8 mouse cellular contexts compared by ENCODE assay signal in the genomic region with DNA sequence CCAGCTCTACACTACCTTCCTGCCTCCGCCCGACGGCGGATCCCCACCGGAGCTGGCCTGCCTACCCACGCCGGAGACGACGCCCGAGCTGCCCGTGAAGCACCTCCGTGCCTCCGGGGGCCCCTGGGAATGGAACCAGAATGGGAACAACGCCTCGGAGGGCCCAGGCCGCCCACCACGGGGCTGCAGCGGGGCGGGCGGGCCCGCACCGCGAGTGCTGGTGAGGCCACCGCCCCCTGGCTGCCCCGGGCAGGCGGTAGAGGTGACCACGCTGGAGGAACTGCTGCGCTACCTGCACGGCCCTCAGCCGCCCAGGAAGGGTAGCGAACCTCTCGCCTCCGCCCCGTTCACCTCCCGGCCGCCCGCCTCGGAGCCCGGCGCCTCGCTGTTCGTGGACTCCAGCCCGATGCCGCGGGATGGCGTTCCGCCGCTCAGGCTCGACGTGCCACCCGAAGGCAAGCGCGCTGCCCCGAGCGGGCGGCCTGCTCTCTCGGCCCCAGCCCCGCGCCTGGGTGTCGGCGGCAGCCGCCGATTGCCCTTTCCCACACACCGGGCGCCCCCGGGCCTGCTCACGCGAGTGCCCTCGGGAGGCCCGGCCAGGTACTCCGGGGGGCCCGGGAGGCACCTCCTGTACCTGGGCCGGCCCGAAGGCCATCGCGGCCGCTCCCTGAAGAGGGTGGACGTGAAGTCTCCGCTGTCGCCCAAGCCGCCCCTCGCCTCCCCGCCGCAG. TPM values are rescaled to one million over a fixed set of nuclear protein-coding genes. Genes with fewer than 3 reads are reported as not detected.
DNase-seq lines count a peak whose midpoint lies in the region; ATAC-seq lines count a peak whose summit lies in the region.

No protein-coding gene starts in this region.

- DNase-seq in hindbrain, embryonic 10.5 days (ENCODE audit: low spot score) = peak; percentile 43
- DNase-seq in embryonic facial prominence, embryonic 10.5 days (ENCODE audit: low spot score) = peak; percentile 46
- no peak for DNase-seq in c-Kit-positive CD71-positive TER-119-positive erythroid progenitor cells, embryonic 14.5 days (ENCODE audit: low spot score)
- DNase-seq in gastrocnemius, postnatal 36 days = no peak

- intact Hi-C loops in gastrocnemius, postnatal 36 days (cut with DNase I) = loop anchor here (5.0 kb wide), 1 partner anchor 35 kb away; no protein-coding TSS in a partner anchor

- H3K9me3 ChIP-seq in hindbrain, embryonic 10.5 days = no peaks in the 10 kb centered on the region
- H3K9me3 ChIP-seq in hindbrain, embryonic 16.5 days (ENCODE audit: control insufficient read depth, low read length) = no peaks in the 10 kb centered on the region
- H3K9me3 ChIP-seq in embryonic facial prominence, embryonic 10.5 days = no peaks in the 10 kb centered on the region
- H3K9me3 ChIP-seq in hindbrain, embryonic 12.5 days (replicated peaks) = no peaks in the 10 kb centered on the region
- no peaks in the 10 kb centered on the region for H3K9me3 ChIP-seq in midbrain, embryonic 13.5 days

- H3K9ac ChIP-seq in hindbrain, embryonic 16.5 days (ENCODE audit: low read depth, low read length) = no peak overlapping the region; the same call in 1 of the 2 replicates
- peak overlapping the region; percentile 45 for H3K9ac ChIP-seq in hindbrain, embryonic 12.5 days
- peak overlapping the region; percentile 28; the same call in 1 of the 2 replicates for H3K9ac ChIP-seq in midbrain, embryonic 13.5 days (replicated peaks)

- peaks cover 21% of the 10 kb centered on the region for H3K4me1 ChIP-seq in hindbrain, embryonic 10.5 days (replicated peaks)
- H3K4me1 ChIP-seq in hindbrain, embryonic 16.5 days (ENCODE audit: control insufficient read depth, insufficient read depth, low read depth, low read length) = peaks cover 8% of the 10 kb centered on the region; the same call in 1 of the 2 replicates
- H3K4me1 ChIP-seq in embryonic facial prominence, embryonic 10.5 days = peaks cover 26% of the 10 kb centered on the region
- peaks cover 18% of the 10 kb centered on the region for H3K4me1 ChIP-seq in hindbrain, embryonic 12.5 days
- H3K4me1 ChIP-seq in midbrain, embryonic 13.5 days (replicated peaks) = peaks cover 21% of the 10 kb centered on the region

- H3K4me3 ChIP-seq in hindbrain, embryonic 10.5 days = peak overlapping the region; percentile 45
- no peak overlapping the region for H3K4me3 ChIP-seq in hindbrain, embryonic 16.5 days (ENCODE audit: low read length)
- H3K4me3 ChIP-seq in embryonic facial prominence, embryonic 10.5 days = peak overlapping the region; percentile 51
- peak overlapping the region; percentile 20 for H3K4me3 ChIP-seq in hindbrain, embryonic 12.5 days
- H3K4me3 ChIP-seq in midbrain, embryonic 13.5 days (replicated peaks) = peak overlapping the region; percentile 5; the same call in 1 of the 2 replicates

- H3K36me3 ChIP-seq in hindbrain, embryonic 10.5 days = peaks cover 60% of the 10 kb centered on the region
- peaks cover 50% of the 10 kb centered on the region for H3K36me3 ChIP-seq in hindbrain, embryonic 16.5 days (ENCODE audit: control insufficient read depth, insufficient read depth, low read length)
- H3K36me3 ChIP-seq in embryonic facial prominence, embryonic 10.5 days (replicated peaks) = peaks cover 55% of the 10 kb centered on the region
- H3K36me3 ChIP-seq in hindbrain, embryonic 12.5 days = peaks cover 64% of the 10 kb centered on the region
- H3K36me3 ChIP-seq in midbrain, embryonic 13.5 days = peaks cover 60% of the 10 kb centered on the region

- ATAC-seq in hindbrain, embryonic 16.5 days = no peak
- ATAC-seq in hindbrain, embryonic 12.5 days (ENCODE audit: low FRiP score) = peak; percentile 23
- peak; percentile 17 for ATAC-seq in midbrain, embryonic 13.5 days
- ATAC-seq in megakaryocyte-erythroid progenitor cell, adult 5-6 weeks (replicated peaks; ENCODE audit: low FRiP score, low TSS enrichment, poor library complexity, severe bottlenecking) = no peak

- H3K27ac ChIP-seq in hindbrain, embryonic 10.5 days = no peak overlapping the region
- H3K27ac ChIP-seq in hindbrain, embryonic 16.5 days (ENCODE audit: low read depth, low read length) = no peak overlapping the region
- no peak overlapping the region for H3K27ac ChIP-seq in embryonic facial prominence, embryonic 10.5 days (replicated peaks)
- no peak overlapping the region for H3K27ac ChIP-seq in hindbrain, embryonic 12.5 days
- no peak overlapping the region for H3K27ac ChIP-seq in midbrain, embryonic 13.5 days

- 12% methylated on average over 84 of the region's 84 CpGs for WGBS in hindbrain, embryonic 10.5 days
- 20% methylated on average over 71 of the region's 84 CpGs for WGBS in hindbrain, embryonic 16.5 days
- 11% methylated on average over 84 of the region's 84 CpGs for WGBS in embryonic facial prominence, embryonic 10.5 days
- 18% methylated on average over 83 of the region's 84 CpGs for WGBS in hindbrain, embryonic 12.5 days
- 14% methylated on average over 78 of the region's 84 CpGs for WGBS in midbrain, embryonic 13.5 days

- peaks cover 72% of the 10 kb centered on the region for H3K27me3 ChIP-seq in hindbrain, embryonic 10.5 days (ENCODE audit: insufficient read depth, poor library complexity, severe bottlenecking)
- peaks cover 6% of the 10 kb centered on the region for H3K27me3 ChIP-seq in hindbrain, embryonic 16.5 days (replicated peaks; ENCODE audit: control insufficient read depth, insufficient read depth, low read length)
- peaks cover 79% of the 10 kb centered on the region for H3K27me3 ChIP-seq in embryonic facial prominence, embryonic 10.5 days (replicated peaks; ENCODE audit: low read depth, poor library complexity, severe bottlenecking)
- peaks cover 64% of the 10 kb centered on the region for H3K27me3 ChIP-seq in hindbrain, embryonic 12.5 days
- peaks cover 64% of the 10 kb centered on the region for H3K27me3 ChIP-seq in midbrain, embryonic 13.5 days

- no peak overlapping the region; the same call in 1 of the 2 replicates for H3K4me2 ChIP-seq in hindbrain, embryonic 16.5 days (ENCODE audit: low read length)
- H3K4me2 ChIP-seq in hindbrain, embryonic 12.5 days (replicated peaks) = peak overlapping the region; percentile 34; the same call in 1 of the 2 replicates
- peak overlapping the region; percentile 41; the same call in 1 of the 2 replicates for H3K4me2 ChIP-seq in midbrain, embryonic 13.5 days (replicated peaks)

RNA-seq across cellular contexts. Expression of gene Sema6c, which starts 12.4 kb away (rescaled TPM):
- polyA plus RNA-seq in hindbrain, embryonic 10.5 days (2016; fragmentation: Nextera tagmentation; extraction: Ambion mirVana) = 9.9 and 24.3 TPM in 2 replicates
- polyA plus RNA-seq in hindbrain, embryonic 16.5 days (2015; fragmentation: Nextera tagmentation; extraction: Ambion mirVana) = 15.2 and 21.8 TPM in 2 replicates
- polyA plus RNA-seq in embryonic facial prominence, embryonic 10.5 days (2016; fragmentation: Nextera tagmentation; extraction: Ambion mirVana) = 6.8 and 9.2 TPM in 2 replicates
- polyA plus RNA-seq in hindbrain, embryonic 12.5 days (2016; fragmentation: Nextera tagmentation; extraction: Ambion mirVana) = 59.5 and 68.7 TPM in 2 replicates
- polyA plus RNA-seq in midbrain, embryonic 13.5 days (2015; fragmentation: Nextera tagmentation; extraction: Ambion mirVana) = 23.4 and 37.6 TPM in 2 replicates
- 0.27 TPM in 1 of 2 replicates, not detected in the other for total RNA-seq in megakaryocyte-erythroid progenitor cell, adult 5-6 weeks (2014; fragmentation: Nextera tagmentation)
- total RNA-seq in megakaryocyte-erythroid progenitor cell, adult 5-6 weeks (2017) = 0.99 TPM in 1 of 2 replicates, not detected in the other
- total RNA-seq in gastrocnemius, postnatal 36 days (2021) = 10 to 100 TPM; 96.3 to 98.2 TPM

RNA-seq across cellular contexts. Expression of gene Tnfaip8l2, which starts 30.5 kb away (rescaled TPM):
- polyA plus RNA-seq in hindbrain, embryonic 10.5 days (2016; fragmentation: Nextera tagmentation; extraction: Ambion mirVana) = 2.1 and 2.9 TPM in 2 replicates
- 3.0 and 3.3 TPM in 2 replicates for polyA plus RNA-seq in hindbrain, embryonic 16.5 days (2015; fragmentation: Nextera tagmentation; extraction: Ambion mirVana)
- 0.98 and 2.8 TPM in 2 replicates for polyA plus RNA-seq in embryonic facial prominence, embryonic 10.5 days (2016; fragmentation: Nextera tagmentation; extraction: Ambion mirVana)
- 2.1 and 2.6 TPM in 2 replicates for polyA plus RNA-seq in hindbrain, embryonic 12.5 days (2016; fragmentation: Nextera tagmentation; extraction: Ambion mirVana)
- 2.3 and 2.8 TPM in 2 replicates for polyA plus RNA-seq in midbrain, embryonic 13.5 days (2015; fragmentation: Nextera tagmentation; extraction: Ambion mirVana)
- 3.3 and 8.1 TPM in 2 replicates for total RNA-seq in megakaryocyte-erythroid progenitor cell, adult 5-6 weeks (2014; fragmentation: Nextera tagmentation)
- total RNA-seq in megakaryocyte-erythroid progenitor cell, adult 5-6 weeks (2017) = 3.1 and 6.7 TPM in 2 replicates
- total RNA-seq in gastrocnemius, postnatal 36 days (2021) = under 1 TPM; 0.38 to 0.69 TPM

RNA-seq across cellular contexts. Expression of gene Lysmd1, which starts 38.8 kb away (rescaled TPM):
- polyA plus RNA-seq in hindbrain, embryonic 10.5 days (2016; fragmentation: Nextera tagmentation; extraction: Ambion mirVana) = 13.4 and 17.2 TPM in 2 replicates
- polyA plus RNA-seq in hindbrain, embryonic 16.5 days (2015; fragmentation: Nextera tagmentation; extraction: Ambion mirVana) = 51.9 and 52.3 TPM in 2 replicates
- 14.0 and 14.5 TPM in 2 replicates for polyA plus RNA-seq in embryonic facial prominence, embryonic 10.5 days (2016; fragmentation: Nextera tagmentation; extraction: Ambion mirVana)
- polyA plus RNA-seq in hindbrain, embryonic 12.5 days (2016; fragmentation: Nextera tagmentation; extraction: Ambion mirVana) = 22.6 and 23.9 TPM in 2 replicates
- 36.2 and 38.1 TPM in 2 replicates for polyA plus RNA-seq in midbrain, embryonic 13.5 days (2015; fragmentation: Nextera tagmentation; extraction: Ambion mirVana)
- total RNA-seq in megakaryocyte-erythroid progenitor cell, adult 5-6 weeks (2014; fragmentation: Nextera tagmentation) = 5.4 and 6.9 TPM in 2 replicates
- total RNA-seq in megakaryocyte-erythroid progenitor cell, adult 5-6 weeks (2017) = 6.2 and 7.2 TPM in 2 replicates
- 1 to 10 TPM; 6.4 to 8.2 TPM for total RNA-seq in gastrocnemius, postnatal 36 days (2021)

RNA-seq across cellular contexts. Expression of gene Scnm1, which starts 38.9 kb away (rescaled TPM):
- polyA plus RNA-seq in hindbrain, embryonic 10.5 days (2016; fragmentation: Nextera tagmentation; extraction: Ambion mirVana) = 79.2 and 94.1 TPM in 2 replicates
- polyA plus RNA-seq in hindbrain, embryonic 16.5 days (2015; fragmentation: Nextera tagmentation; extraction: Ambion mirVana) = 83.2 and 83.6 TPM in 2 replicates
- polyA plus RNA-seq in embryonic facial prominence, embryonic 10.5 days (2016; fragmentation: Nextera tagmentation; extraction: Ambion mirVana) = 81.0 and 84.4 TPM in 2 replicates
- 89.4 and 94.1 TPM in 2 replicates for polyA plus RNA-seq in hindbrain, embryonic 12.5 days (2016; fragmentation: Nextera tagmentation; extraction: Ambion mirVana)
- polyA plus RNA-seq in midbrain, embryonic 13.5 days (2015; fragmentation: Nextera tagmentation; extraction: Ambion mirVana) = 99.2 and 103 TPM in 2 replicates
- 59.1 and 86.0 TPM in 2 replicates for total RNA-seq in megakaryocyte-erythroid progenitor cell, adult 5-6 weeks (2014; fragmentation: Nextera tagmentation)
- total RNA-seq in megakaryocyte-erythroid progenitor cell, adult 5-6 weeks (2017) = 94.4 and 114 TPM in 2 replicates
- total RNA-seq in gastrocnemius, postnatal 36 days (2021) = 10 to 100 TPM; 21.7 to 27.3 TPM

RNA-seq across cellular contexts. Expression of gene Gabpb2, which starts 45.0 kb away (rescaled TPM):
- 7.9 and 12.2 TPM in 2 replicates for polyA plus RNA-seq in hindbrain, embryonic 10.5 days (2016; fragmentation: Nextera tagmentation; extraction: Ambion mirVana)
- 2.4 and 3.0 TPM in 2 replicates for polyA plus RNA-seq in hindbrain, embryonic 16.5 days (2015; fragmentation: Nextera tagmentation; extraction: Ambion mirVana)
- polyA plus RNA-seq in embryonic facial prominence, embryonic 10.5 days (2016; fragmentation: Nextera tagmentation; extraction: Ambion mirVana) = 12.0 and 12.5 TPM in 2 replicates
- 10.1 and 10.8 TPM in 2 replicates for polyA plus RNA-seq in hindbrain, embryonic 12.5 days (2016; fragmentation: Nextera tagmentation; extraction: Ambion mirVana)
- 5.5 and 5.7 TPM in 2 replicates for polyA plus RNA-seq in midbrain, embryonic 13.5 days (2015; fragmentation: Nextera tagmentation; extraction: Ambion mirVana)
- total RNA-seq in megakaryocyte-erythroid progenitor cell, adult 5-6 weeks (2014; fragmentation: Nextera tagmentation) = 59.0 and 63.9 TPM in 2 replicates
- total RNA-seq in megakaryocyte-erythroid progenitor cell, adult 5-6 weeks (2017) = 59.2 and 64.2 TPM in 2 replicates
- 1 to 10 TPM; 6.6 to 8.0 TPM for total RNA-seq in gastrocnemius, postnatal 36 days (2021)

Comparison
In these comparisons a context has a peak if more than half of its experiments do, and no peak if none do; other contexts are left out.
1. ATAC-seq: peak in hindbrain, embryonic 12.5 days (single experiment) and midbrain, embryonic 13.5 days (single experiment); none in hindbrain, embryonic 16.5 days (single experiment) and megakaryocyte-erythroid progenitor cell, adult 5-6 weeks (single experiment).
2. DNase-seq: peak in hindbrain, embryonic 10.5 days (single experiment) and embryonic facial prominence, embryonic 10.5 days (single experiment); none in c-Kit-positive CD71-positive TER-119-positive erythroid progenitor cells, embryonic 14.5 days (single experiment) and gastrocnemius, postnatal 36 days (0 of 2).